Mouse (Mus musculus): ENCODE data around the gene Itga9. TPM values are rescaled to one million over a fixed set of nuclear protein-coding genes. Genes with fewer than 3 reads are reported as not detected.

Gene Itga9
- total RNA-seq, 4 experiments from 2014 or later = 2.8 to 6.1 (median 4.4) TPM

DNA sequence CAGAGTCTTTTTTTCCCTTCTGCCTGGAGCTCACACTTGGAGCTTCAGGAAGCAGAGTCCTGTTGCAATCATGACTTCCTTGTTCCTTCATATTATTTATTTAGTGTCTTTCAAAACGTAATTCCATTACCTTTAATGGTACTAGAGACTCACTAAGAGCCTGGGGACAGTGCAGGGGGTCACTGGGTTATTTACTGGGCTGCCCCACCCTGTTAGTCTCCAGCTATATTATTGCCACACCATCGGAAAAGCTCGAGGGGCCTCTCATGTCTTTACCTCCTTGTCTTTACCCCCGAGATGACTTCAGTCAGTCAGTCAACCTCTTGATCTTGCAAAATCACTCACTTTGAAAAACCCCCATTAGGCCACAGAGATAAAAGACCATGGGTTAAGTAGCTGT lies 44.5 kb downstream of the Itga9 start:
- DNase-seq (ENCODE audit: low spot score in 2 of 2) = no peak

DNA sequence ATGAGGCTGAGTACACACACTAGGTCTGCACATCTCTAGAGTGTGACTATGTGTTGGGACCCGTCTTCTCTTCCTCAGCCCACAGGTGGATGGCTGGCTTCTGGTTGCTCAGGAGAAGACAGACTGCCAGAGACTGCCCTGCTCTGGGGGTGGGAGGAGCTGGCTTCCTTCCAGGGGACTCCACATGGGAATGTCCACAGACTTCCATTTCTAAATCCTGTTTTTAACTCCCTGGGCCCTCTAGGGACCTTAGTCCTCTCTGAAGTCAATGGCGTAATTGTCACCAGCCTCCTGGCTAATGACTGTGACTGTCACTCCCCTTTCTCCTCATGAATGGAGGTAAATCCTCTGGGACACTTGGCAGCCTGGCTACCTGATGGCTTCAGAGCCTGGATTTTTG lies 45.4 kb downstream of the Itga9 start:
- no peak for DNase-seq (ENCODE audit: low spot score in 2 of 2)

DNA sequence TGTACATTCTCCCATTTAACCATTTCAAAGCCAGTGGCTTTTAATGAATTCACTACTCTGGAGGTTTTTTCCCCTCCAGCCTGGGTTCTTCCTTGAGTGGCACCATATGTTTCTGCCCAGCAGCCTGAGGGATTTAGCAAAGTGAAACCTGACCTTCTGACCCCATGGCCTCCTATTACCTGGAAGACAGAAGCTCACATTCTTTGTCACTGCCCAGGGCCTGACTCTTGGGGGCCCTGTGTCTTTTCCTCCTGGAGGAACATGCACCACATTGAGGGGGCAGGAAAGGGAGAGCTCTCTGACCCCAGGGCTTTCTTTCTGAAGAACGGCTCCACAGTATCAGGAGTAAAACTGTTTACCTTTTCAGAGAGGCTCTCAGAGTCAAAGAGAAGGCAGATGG lies 46.9 kb downstream of the Itga9 start:
- DNase-seq (ENCODE audit: low spot score in 2 of 2) = no peak

DNA sequence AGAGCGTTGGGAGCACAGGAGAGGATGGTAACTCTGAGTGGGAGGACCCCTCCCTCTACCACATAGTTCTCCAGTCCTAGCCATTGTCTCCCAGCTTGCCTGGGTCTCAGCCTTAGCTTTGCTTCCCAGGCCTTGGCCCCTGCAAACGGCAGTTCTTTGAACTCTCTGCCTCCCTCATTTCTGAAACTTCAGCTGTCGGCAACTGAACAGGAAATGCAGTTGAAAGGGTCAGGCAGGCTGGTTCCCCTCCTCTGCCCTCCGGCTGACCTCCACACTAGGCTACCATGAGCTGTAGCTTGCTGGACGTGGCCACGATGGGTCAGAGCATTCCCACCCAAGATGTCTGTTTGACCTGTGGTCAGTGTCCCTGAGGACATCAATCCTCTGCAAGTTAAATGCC lies 48.5 kb downstream of the Itga9 start:
- no peak for DNase-seq (ENCODE audit: low spot score in 2 of 2)

DNA sequence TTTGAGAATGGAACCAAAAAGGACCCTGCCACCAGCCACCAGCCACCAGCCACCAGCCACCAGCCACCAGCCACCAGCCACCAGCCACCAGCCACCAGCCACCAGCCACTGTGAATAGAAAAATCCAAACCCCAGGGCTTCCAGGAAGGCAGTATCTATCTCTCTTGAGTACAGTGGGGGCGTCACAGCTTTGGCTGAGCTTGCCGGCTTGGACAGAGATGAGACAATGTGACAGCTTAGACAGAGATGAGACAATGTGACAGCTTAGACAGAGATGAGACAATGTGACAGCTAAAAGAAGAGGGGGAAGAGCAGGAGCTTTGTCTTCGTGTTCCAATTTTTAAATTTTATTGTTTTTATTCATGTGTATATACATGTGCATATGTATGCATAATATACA lies 49.2 kb downstream of the Itga9 start:
- DNase-seq (ENCODE audit: low spot score in 2 of 2) = no peak

DNA sequence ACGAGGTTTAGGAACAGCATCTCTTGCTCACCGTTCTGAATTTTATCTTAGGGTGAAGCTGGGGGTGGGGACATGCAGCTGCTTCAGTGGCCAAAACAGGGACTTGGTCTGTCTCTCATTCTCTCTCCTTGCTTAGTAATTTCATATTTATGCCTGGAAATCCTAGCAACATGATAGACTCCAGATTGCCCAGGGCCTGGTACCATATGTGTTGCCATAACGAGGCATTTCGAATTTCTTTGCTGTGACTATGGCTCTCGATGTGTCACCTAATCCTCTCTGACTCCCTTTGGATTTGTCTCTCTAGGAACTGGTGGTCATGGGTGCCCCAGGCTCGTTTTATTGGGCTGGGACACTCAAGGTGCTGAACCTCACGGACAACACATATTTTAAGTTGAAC lies 51.7 kb downstream of the Itga9 start:
- no peak for DNase-seq (ENCODE audit: low spot score in 2 of 2)

DNA sequence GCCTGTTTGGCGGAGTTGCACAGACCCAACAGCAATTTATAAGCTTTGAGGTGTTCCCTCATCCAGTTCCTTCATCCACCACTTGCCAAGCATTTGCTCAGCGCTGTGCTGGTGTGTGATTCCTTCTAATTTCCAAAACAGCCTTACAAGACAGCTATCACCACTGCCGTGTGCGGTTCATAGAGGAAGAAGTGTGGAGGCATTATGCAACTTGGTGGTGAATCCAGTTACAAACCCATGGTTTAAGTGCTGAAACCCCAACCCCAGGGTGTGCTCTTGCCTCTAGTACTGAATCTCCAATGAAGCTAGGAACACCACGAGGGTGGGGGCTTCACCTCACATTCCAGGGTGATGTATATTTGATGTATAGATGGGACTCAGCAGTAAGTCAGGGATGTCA lies 53.3 kb downstream of the Itga9 start:
- DNase-seq (ENCODE audit: low spot score in 2 of 2) = no peak

DNA sequence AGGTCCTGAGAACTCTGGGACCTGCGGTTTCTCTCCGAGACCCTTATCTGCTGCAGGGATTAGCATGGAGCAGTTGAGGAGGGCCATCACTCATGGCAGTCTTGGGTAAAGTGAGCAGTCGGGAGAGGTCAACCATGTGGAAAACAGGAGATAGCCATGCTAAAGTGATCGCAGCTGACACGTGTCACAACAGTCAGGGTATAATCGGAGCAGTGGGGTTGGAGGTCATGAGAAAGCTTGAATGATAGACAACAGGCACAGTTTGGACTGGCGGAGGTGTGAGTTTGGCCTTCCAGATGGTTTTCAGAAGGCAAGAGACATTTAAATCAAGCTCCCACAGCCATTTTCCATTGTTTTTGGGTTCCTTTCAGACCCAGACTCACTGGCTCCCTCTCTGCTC lies 53.8 kb downstream of the Itga9 start:
- no peak for DNase-seq (ENCODE audit: low spot score in 2 of 2)

DNA sequence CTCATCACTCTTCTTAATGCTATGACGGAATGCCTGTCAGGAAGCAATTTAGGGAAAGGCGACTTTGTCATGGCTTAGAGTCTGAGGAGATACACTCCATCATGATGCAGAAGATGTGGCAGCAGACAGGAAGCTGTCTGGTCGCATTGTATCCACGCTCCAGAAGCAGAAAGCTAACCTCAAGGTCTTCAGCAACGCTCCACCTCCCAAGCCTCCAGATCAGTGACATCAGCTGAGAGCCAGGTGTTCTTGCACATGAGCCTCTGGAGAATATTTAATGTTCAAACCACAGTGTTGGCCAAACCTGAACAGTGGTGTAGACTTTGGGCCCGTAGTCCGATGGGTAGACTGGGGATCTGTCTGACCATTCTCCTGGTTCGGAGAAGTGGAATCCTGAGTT lies 55.5 kb downstream of the Itga9 start:
- DNase-seq (ENCODE audit: low spot score in 2 of 2) = no peak

DNA sequence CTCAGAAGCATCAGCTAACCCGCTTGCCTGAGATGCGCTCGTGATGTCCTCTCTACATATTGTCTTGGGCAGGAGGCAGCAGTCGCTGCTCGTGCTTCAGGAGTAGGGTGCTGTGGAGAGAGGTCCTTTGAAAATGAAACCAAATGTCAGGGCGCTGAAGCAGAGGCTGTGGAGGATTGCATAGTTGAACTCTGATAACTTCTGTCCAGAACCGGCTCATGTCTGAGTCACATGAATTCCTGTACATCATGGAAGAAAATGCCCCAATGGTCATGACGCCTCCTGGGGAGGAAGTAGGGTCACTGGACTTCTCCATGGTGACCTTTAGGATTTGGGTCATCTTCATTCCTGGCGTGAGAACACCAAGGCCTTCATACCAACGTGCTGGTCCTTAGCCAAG lies 56.0 kb downstream of the Itga9 start:
- no peak for DNase-seq (ENCODE audit: low spot score in 2 of 2)

DNA sequence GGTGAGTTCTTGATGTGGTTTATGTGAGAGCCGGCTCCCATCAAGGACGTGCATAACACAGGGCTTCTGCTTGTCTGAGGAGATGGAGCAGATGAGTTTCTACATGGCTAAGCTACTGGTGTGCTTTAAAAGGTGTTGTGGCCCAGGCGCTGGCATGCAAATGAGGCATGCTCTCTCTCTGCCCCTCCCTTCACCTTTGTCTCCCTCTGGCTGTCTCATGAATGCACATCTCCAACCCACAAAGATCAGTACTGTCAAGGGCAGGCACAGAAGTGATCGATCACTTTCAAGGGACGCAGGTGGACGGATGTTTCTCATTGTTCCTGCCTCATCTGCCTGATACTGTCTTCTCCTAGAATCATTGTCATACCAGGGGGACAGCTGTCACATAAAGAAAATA lies 57.4 kb downstream of the Itga9 start:
- DNase-seq (ENCODE audit: low spot score in 2 of 2) = no peak

DNA sequence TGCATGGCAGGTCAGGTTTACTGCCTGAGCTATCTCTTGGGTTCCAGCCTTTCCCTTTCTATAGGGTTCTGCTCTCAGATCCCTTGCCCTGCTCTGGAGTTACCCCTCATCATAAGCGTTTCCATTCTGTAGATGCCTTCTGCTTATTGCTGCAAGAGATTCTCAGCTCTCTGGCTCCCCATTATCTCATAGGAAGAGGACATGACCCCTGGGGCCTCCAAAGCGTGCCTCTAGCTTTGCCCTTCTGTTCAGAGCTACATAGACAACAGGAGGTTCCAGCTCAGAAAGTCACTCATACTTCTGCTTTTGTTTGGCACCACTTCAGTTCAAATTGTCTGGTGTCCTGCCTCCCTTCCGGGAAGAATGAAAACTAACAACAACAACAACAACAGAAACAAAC lies 59.6 kb downstream of the Itga9 start:
- DNase-seq (ENCODE audit: low spot score in 2 of 2) = no peak

DNA sequence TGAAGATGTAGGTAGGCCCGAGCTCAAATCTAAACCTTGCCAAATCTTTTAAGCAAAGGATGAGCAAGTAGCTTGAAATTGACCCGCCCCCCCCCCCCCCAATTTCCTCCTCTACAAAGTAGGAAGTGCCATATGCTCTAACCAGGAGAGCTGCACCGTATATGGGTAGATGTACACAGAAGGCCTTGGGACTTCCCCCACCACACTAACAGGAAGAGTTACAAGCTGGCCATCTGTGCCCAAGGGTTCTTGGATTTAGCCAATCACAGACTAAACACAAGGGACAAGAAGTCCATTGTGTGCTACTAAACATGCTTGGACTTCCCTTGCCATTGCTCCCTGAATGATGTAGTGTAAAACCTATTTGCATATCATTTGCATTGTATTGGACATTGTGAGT lies 63.2 kb downstream of the Itga9 start:
- DNase-seq (ENCODE audit: low spot score in 2 of 2) = no peak

DNA sequence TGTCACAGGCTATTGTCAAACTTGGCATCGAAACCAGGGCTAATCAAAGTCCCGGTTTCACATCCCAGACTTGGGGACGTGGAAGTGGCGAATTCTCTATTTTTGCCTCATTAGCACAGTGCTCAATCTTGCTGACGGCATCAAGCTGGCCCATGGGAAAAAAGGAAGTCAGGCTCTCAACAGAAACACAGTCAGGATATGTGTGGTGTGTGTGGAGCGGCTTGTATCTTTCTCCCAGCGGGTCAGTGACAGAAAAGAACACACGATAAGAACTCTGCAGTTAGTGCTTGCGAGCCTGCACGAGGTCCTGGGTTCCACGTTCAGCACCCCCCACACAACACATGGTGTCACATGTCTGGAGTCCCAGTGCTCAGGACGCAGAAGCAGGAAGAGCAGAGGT lies 67.8 kb downstream of the Itga9 start:
- DNase-seq (ENCODE audit: low spot score in 2 of 2) = no peak

DNA sequence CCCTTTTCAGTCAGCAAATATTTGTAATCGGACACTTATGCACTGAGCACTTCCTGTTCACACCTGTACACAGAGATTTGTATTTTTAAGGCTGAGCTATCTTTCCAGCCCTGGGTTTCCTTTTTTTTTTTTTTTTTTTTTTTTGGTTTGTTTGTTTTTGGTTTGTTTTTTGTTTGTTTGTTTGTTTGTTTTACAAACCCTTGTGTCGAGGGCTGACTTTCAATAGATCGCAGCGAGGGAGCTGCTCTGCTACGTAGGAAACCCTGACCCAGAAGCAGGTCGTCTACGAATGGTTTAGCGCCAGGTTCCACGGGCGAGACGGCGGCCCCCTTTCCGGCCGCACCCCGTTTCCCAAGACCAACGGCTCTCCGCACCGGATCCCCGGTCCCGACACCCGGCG lies 68.3 kb downstream of the Itga9 start:
- no peak for DNase-seq (ENCODE audit: low spot score in 2 of 2)

DNA sequence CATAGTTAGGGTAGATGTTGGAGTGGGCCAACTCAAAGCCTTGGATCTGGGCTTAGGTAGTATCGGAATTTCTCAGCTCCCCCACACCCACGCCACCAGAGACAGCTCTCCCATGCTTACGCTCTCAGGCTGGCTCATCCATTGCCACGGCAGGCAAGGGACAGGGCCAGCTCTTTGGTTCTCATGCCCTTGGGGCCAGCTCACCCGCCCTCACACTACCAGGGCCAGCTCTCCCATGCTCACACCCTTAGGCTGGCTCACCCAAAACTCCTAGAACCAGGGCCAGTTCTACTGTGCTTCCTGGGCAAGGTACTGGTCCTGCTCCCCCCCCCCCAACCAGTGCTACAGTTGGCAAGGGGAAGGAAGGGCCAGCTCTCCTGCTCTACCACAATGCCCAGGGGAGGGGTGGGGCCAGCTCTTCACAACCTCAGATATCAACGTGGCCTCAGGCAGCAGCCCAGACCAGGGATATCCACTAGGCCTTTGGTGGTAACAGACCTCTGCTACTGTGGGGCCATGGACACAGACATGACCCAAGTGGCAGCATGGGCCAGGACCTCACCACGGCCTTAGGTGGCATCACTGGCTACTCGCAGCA lies 69.2 kb downstream of the Itga9 start:
- no peak for DNase-seq (ENCODE audit: low spot score in 2 of 2)

DNA sequence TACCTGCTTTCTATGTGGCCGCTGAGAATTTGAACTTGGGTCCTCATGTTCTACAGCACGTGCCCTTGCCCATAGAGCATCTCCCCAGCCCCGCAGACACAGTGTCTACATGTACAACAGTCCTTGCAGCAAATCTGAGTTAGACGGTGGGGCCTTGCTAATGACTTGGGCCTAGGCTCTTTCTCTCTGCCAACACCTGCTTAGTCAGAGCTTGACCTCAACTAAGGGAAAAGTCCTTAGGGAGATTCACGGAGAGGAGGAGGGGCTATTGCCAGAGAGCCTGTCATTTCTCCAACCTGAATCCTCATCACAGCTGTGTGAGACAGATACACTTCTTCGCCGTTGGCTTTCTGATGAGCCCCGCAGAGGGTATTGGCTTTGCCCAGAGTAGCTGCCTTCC lies 70.2 kb downstream of the Itga9 start:
- no peak for DNase-seq (ENCODE audit: low spot score in 2 of 2)

DNA sequence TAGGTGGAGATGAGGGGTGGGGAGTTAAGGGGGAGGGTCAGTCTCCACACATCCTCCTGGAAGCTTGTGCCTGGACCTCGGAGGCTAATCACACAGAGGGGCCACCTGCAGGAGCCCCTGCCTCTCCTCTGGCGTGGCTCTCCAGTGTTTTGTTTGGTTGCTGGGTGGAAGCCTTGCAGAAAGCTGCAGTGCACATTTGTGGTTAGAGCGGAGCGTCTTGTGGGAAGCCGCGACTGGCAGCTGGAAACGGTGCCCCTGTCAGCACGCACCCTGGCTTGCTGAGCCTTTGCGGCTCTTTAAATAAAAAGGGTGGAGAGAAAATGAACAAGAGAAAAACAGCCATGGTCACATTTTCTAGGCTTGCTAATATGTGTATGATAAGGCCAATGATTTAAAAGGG lies 70.9 kb downstream of the Itga9 start:
- no peak for DNase-seq (ENCODE audit: low spot score in 2 of 2)

DNA sequence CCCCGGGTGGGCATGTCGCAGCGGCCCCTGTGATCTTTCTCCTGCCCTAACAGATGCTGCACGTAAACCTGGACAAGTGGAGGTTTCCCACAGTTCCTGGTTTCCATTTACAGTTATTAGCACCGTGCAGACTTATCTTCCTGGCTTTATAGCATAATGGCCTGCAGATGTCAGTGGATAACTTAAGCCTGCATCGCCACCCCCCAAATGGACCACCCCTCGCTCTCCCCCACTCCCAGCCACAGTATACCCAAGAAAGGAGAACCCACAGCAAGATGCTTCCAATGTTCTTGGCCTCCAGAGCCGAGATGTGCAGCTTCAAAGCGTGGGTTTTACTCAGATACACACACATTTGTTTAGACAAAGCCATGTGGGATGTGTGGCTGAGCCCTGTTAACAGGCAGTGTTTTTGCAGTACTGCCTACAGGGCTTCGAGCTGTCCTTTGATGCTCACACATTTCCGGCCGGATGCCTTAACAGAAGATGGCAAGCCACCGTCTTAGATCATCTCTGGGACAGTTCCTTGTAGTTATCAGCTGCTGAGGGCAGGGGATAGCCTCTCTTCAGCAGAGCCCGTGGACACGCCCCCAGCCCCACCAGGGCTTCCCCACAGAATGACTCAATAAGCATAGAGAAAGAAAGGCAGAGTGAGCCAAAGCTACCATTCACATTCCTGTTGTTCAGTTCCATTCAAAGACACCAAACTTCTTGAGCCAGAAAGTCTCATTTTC lies 71.7 kb downstream of the Itga9 start:
- no peak for DNase-seq (ENCODE audit: low spot score in 2 of 2)

DNA sequence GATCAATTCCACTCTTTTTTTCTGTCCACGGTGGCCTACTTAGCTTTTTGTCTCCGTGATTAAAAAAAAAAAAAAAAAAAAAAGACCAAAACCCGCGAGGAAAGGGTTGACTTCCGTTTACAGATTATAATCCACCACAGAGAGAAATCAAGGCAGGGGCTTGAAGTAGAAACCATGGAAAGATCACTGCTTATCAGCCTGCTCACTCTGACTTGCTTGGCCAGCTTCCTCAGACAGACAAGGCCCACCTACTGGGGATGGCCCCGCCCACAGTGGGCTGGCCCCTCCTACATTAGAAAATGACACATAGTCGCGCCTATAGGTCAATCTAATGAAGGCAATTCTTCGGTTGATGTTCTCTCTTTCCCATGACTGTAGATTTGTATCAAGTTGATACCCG lies 72.3 kb downstream of the Itga9 start:
- DNase-seq (ENCODE audit: low spot score in 2 of 2) = no peak

DNA sequence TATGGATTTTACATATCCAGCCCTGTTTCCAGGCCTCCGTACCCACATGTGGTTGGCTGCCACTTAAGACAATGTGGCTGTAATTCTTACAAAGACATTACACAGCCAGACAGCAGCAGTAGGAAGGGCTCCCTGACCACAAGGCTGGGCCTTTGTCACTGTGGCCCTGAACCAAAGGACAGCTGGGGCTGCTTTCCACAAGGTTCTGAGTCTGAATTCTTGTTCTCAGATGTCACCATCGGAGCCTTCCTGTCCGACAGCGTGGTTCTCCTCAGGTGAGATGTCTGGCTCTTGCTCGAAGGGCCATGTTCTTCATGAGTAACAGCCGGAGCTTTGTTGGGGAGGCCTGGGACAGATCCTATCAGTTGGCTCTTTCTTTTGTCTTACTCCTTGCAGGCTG lies 75.0 kb downstream of the Itga9 start:
- DNase-seq (ENCODE audit: low spot score in 2 of 2) = no peak

DNA sequence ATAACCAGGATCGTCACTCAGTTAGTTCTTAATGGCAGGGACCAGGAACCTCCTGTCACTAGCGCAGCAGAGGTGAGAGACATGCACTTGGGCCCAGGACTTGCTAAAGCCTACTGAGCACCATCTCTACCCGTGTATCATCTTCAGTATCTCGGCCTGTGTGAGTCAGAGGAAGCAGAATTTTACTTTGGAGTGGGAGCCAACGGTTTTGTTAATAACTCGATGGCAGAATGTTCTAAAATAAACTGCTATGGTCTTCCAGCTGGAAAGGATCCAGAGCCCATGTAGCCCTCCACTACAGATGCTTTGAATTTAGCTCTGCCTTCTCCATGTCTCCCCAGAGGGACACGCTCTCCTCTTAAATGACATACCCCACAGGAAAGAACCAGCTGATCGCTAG lies 75.7 kb downstream of the Itga9 start:
- DNase-seq (ENCODE audit: low spot score in 2 of 2) = no peak

DNA sequence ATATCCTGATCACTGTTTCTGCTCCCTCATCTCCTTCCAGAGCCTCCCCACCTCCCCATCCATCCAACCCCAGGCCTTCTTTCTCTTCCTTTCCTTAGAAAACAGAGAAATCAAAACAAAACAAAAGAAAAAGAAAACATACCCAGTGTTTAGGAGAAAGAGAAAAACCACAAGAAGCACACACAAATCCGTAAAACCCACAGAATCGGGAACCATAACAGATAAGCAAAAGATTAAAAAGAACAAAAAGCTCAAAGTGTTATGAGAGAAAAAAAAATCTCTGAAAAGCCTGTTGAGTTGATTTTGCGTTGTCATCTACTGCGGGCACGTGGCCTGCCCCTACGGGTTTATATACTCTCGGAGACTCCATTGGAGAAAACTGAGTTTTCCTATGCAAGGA lies 77.0 kb downstream of the Itga9 start:
- no peak for DNase-seq (ENCODE audit: low spot score in 2 of 2)

DNA sequence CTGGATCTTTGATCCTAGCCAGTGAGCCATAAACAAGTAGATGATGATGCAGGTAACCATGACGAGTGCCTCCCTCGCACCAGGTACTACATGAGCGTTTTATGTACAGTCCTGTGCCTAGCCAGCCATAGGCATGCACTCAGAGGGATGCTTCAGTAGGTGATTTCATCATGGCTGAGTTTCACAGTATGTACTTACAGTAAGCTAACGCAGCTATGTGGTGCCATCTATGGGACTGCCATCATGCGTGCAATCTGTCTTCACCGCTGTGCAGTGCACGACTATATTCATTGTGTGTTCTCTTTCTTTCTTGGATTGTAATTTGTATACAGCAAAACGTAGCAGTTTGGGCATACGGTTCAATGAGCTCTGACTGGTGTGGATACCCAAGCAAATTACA lies 77.9 kb downstream of the Itga9 start:
- DNase-seq (ENCODE audit: low spot score in 2 of 2) = no peak

Data from gastrocnemius, adult 8-10 months (tissue).